17 mouse cellular contexts compared by ENCODE assay signal in genomic region chr9:9500345-9500744, GRCm38 (mm10).
"Had no signal": no experiment of that assay in that cellular context is flagged by ENCODE, and none has a peak within 500 bp of the region (broad histone marks: within the 10 kb centered on the region; RNA-seq: fewer than 3 reads in every experiment).

No protein-coding gene starts in this region.

- H3K9me3 ChIP-seq: neural tube, embryonic 12.5 days; neural tube, embryonic 13.5 days; neural tube, embryonic 15.5 days; stomach, embryonic 15.5 days had no signal

- H3K4me2 ChIP-seq: neural tube, embryonic 12.5 days; neural tube, embryonic 13.5 days; neural tube, embryonic 15.5 days; stomach, embryonic 15.5 days had no signal

- H3K4me1 ChIP-seq: neural tube, embryonic 12.5 days; neural tube, embryonic 13.5 days; neural tube, embryonic 15.5 days; stomach, embryonic 15.5 days had no signal

- H3K27me3 ChIP-seq: neural tube, embryonic 12.5 days; neural tube, embryonic 13.5 days; neural tube, embryonic 15.5 days; stomach, embryonic 15.5 days had no signal

- DNase-seq: retina, postnatal 1 day; right cerebral cortex, adult 18-20 months; right cerebral cortex, postnatal 14 days; right cerebral cortex, postnatal 25 days; right cerebral cortex, postnatal 4 days; spleen, adult 18-20 months; thymus, adult 18-20 months; thymus, adult 2 months; thymus, postnatal 14 days; thymus, postnatal 25 days; thymus, postnatal 36 days; thymus, postnatal 4 days had no signal

- H3K27ac ChIP-seq: neural tube, embryonic 12.5 days; neural tube, embryonic 13.5 days; neural tube, embryonic 15.5 days; stomach, embryonic 15.5 days; stomach, postnatal 0 days had no signal

- H3K4me3 ChIP-seq: neural tube, embryonic 12.5 days; neural tube, embryonic 13.5 days; neural tube, embryonic 15.5 days; stomach, embryonic 15.5 days had no signal

- H3K36me3 ChIP-seq: neural tube, embryonic 12.5 days; neural tube, embryonic 13.5 days; neural tube, embryonic 15.5 days; stomach, embryonic 15.5 days had no signal
